Mouse (Mus musculus): ENCODE data around the gene Hyal5. TPM values are rescaled to one million over a fixed set of nuclear protein-coding genes. Genes with fewer than 3 reads are reported as not detected.

Gene Hyal5
- polyA plus RNA-seq (2016; fragmentation: Nextera tagmentation; extraction: Ambion mirVana) = not detected in 2 replicates

DNA sequence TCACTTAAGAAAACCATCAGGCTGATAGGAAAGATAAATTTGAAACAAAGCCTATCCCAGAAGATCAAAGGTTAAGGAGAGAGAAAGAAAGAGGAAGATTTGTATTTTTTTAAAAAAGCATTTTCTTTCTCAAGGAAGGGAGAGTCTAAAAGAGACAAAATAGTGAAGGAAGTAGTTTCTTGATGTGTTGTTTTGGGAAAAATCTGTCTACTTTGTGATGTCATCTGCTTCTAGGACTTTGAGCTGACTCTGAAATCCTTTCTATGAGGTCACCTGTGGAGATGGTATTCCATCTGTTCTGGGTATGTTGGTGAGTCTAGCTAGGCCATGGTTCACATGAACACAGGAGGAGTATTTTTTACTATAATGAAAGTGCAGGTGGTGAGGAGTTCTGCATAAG, at the start of gene Hyal5:
Hyal5 (plus strand) TSS at position 301 of the 400 bp plus-strand sequence.
- Histone ChIP-seq H3K4me2 (replicated peaks) (no peak within 1 kb of the TSS), H3K27ac (no peak within 1 kb of the TSS), H3K9me3 (replicated peaks) (no peaks in the 10 kb centered on the region), H3K9ac (no peak within 1 kb of the TSS), H3K27me3 (no peaks in the 10 kb centered on the region), H3K36me3 (no peaks in the 10 kb centered on the region), H3K4me3 (no peak within 1 kb of the TSS), H3K4me1 (no peaks in the 10 kb centered on the region)
- no peak for ATAC-seq (ENCODE audit: low FRiP score)

DNA sequence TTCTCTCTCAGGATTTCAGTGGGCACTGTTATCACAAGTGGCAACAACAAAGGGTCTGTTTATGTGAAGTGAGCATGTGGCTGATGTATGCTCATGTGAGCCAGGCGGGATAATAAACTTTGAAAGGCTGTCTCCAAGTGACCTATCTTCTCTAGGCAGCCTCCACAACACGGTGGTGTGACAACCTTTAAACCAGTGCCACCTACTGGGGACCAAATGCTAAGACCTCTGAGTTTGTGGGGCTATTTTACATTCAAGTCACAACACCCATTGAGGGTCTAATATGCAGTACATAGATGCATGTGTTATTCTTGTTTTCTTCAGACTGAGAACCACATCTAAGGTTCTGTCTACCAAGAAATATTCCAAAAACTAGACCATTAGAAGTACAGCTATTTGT, 35.7 kb upstream of the Hyal5 start:
- no peaks in the 10 kb centered on the region for H3K9me3 ChIP-seq (replicated peaks)
- no peak overlapping the region for H3K4me3 ChIP-seq
- H3K4me1 ChIP-seq = no peaks in the 10 kb centered on the region
- H3K9ac ChIP-seq = no peak overlapping the region
- H3K27ac ChIP-seq = no peak overlapping the region
- H3K4me2 ChIP-seq (replicated peaks) = no peak overlapping the region
- ATAC-seq (ENCODE audit: low FRiP score) = no peak
- H3K27me3 ChIP-seq = no peaks in the 10 kb centered on the region
- WGBS = 49% methylated on average over 2 of the region's 2 CpGs
- H3K36me3 ChIP-seq = no peaks in the 10 kb centered on the region

DNA sequence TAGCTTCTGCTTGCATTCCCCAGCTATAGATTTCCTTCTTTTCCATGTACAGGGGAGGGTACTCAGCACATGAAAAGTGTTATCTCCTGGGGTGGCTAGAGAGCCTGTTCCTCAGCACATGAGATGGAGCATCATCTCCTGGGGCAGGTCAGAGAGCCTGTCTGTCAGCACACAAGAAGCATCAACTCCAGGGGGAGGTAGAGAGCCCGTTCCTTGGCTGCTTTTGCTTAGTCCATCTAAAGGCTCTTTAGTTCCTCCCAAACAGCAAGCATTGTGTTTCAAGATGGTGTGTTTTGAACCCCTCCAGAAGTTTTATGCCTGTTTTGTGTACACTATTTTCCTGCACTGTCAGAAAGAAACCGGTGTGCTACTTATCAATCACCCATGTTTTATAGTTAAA, 2.5 kb downstream of the Hyal5 start:
- no peak overlapping the region for H3K27ac ChIP-seq
- no peaks in the 10 kb centered on the region for H3K9me3 ChIP-seq (replicated peaks)

DNA sequence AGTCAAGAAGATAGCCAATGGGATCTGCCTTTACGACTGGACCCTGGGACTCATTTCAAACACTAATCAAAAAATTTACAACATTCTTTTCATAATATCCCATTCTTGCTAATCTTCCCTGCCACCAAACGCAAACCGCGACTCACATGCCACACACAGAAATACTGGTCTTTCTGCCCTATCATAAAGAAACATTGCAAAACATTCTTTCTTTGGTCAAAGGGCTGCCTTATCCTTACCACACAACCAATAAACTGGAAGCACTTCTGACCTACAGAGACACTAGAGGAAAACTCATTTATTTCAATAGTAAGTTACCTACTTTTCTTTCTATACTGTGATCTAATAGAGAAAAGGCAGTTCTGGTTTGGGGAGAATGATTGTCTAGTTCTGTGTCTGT, 5.9 kb downstream of the Hyal5 start:
- H3K4me1 ChIP-seq = no peaks in the 10 kb centered on the region
- no peak overlapping the region for H3K4me3 ChIP-seq
- 98% methylated on average over 4 of the region's 4 CpGs for WGBS
- no peak overlapping the region for H3K4me2 ChIP-seq (replicated peaks)
- no peak overlapping the region for H3K27ac ChIP-seq
- no peaks in the 10 kb centered on the region for H3K27me3 ChIP-seq
- no peak overlapping the region for H3K9ac ChIP-seq
- H3K36me3 ChIP-seq = no peaks in the 10 kb centered on the region
- no peaks in the 10 kb centered on the region for H3K9me3 ChIP-seq (replicated peaks)
- ATAC-seq (ENCODE audit: low FRiP score) = no peak

More for the DNA sequence above, 2.5 kb downstream of the Hyal5 start:
- WGBS = 47% methylated on average over 2 of the region's 2 CpGs
- Histone ChIP-seq H3K4me3 (no peak overlapping the region), H3K27me3 (no peaks in the 10 kb centered on the region), H3K36me3 (no peaks in the 10 kb centered on the region), H3K4me2 (replicated peaks) (no peak overlapping the region), H3K4me1 (no peaks in the 10 kb centered on the region), H3K9ac (no peak overlapping the region)
- ATAC-seq (ENCODE audit: low FRiP score) = no peak

DNA sequence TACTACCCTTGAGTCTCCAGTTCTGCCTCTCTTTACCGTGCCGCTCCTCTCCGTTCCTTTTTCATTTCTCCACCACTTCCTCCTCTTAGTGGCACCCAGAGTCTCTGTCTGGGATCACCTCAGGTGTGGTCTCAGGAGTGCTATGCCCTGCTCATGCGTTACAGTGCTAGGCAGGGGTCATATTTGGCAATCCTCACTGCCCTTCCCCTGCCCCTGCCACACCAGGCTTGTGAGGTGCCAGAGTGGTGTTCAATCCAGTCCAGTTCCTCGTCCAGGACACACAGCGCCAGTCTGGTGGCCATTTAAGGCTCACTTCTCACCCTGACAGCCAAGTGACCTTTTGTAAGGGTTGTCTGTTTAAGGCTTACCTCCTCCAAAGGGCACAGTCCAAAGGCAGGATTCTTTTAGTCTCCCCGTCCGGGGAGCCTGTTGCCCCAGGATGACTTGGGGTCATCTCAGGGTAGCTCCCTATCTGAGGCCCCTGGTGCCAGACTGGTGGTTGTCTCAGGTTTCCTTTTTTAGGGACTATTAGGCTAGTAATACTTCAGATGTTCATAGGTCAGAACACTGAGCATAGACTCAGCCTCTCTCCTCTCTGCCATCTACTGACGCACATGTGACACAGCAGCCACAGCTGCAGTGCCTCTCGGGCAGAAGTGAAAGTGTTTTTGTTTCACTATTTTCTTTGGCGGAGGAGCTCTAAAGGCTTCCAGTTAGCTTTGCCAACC, 36.5 kb downstream of the Hyal5 start:
- H3K36me3 ChIP-seq = no peaks in the 10 kb centered on the region
- no peak overlapping the region for H3K4me3 ChIP-seq
- no peak overlapping the region for H3K27ac ChIP-seq
- H3K9ac ChIP-seq = no peak overlapping the region
- ATAC-seq (ENCODE audit: low FRiP score) = peak; percentile 67; the same call in 1 of the 2 replicates
- 76% methylated on average over 11 of the region's 11 CpGs for WGBS
- H3K4me2 ChIP-seq (replicated peaks) = peak overlapping the region; percentile 19; the same call in 1 of the 2 replicates
- no peaks in the 10 kb centered on the region for H3K4me1 ChIP-seq
- no peaks in the 10 kb centered on the region for H3K9me3 ChIP-seq (replicated peaks)
- no peaks in the 10 kb centered on the region for H3K27me3 ChIP-seq

DNA sequence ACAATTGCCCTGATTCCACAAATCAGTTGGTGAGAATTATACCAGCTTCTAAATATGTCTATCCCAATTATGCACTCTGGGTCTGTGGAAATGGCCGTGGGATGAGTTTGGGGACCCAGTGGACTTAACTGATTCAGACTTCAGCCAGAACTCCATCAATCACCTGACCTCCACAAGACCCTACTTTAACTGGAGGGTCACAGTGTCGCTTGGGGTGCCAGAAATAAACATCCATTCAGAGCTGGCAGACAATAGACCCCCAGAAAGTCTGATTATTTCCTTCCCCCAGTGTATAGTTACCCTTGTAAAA, 37.0 kb downstream of the Hyal5 start:
- no peaks in the 10 kb centered on the region for H3K9me3 ChIP-seq (replicated peaks)
- no peaks in the 10 kb centered on the region for H3K36me3 ChIP-seq
- no peaks in the 10 kb centered on the region for H3K4me1 ChIP-seq
- no peak for ATAC-seq (ENCODE audit: low FRiP score)
- no peaks in the 10 kb centered on the region for H3K27me3 ChIP-seq
- no peak overlapping the region for H3K4me3 ChIP-seq
- H3K4me2 ChIP-seq (replicated peaks) = peak overlapping the region; percentile 19; the same call in 1 of the 2 replicates
- H3K9ac ChIP-seq = no peak overlapping the region
- 38% methylated on average over 2 of the region's 2 CpGs for WGBS
- H3K27ac ChIP-seq = no peak overlapping the region

DNA sequence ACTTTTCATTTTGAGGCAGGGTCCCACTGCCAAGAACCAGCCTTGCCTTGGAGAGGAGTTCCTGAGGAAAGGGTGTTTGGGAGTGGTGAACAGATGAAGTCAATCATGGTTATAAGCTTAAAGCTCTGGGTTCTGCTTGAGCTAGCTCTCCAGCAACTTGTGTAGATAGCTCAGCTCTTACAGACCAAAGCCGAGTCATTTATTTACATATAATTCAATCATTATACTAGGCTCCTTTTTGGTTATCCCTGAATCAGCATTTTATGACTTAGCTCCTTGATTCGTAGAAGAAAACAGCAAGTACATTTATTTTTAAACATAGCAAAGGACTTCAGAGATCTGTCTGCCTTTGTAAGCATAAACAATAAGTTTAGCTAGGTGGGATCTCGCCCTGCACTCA, 47.3 kb downstream of the Hyal5 start:
- Histone ChIP-seq H3K9me3 (replicated peaks) (no peaks in the 10 kb centered on the region), H3K4me1 (no peaks in the 10 kb centered on the region), H3K9ac (no peak overlapping the region), H3K27me3 (no peaks in the 10 kb centered on the region), H3K27ac (no peak overlapping the region), H3K4me3 (no peak overlapping the region), H3K4me2 (replicated peaks) (no peak overlapping the region), H3K36me3 (no peaks in the 10 kb centered on the region)
- WGBS = 80% methylated on average over 3 of the region's 3 CpGs
- ATAC-seq (ENCODE audit: low FRiP score) = no peak

DNA sequence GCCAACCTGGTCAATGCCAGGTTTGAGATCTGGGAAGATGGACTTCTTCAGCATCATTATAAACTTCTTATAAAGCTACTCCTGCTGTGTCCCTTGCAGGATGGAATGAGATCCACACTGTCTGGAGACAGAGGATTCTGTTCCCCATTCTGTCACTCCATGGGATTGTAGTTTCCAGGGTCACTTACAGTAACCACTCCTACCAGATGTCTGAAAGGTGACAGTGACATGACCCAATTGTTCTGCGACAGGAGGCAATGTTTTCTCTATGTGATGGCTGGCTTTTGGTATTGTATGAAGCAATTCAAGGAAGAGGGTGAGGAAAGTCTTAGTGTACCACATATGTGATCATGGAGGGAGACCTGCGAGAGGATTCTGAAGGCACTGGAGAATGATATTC, 50.0 kb downstream of the Hyal5 start:
- no peak for ATAC-seq (ENCODE audit: low FRiP score)
- no peak overlapping the region for H3K4me2 ChIP-seq (replicated peaks)
- H3K4me3 ChIP-seq = no peak overlapping the region
- H3K9me3 ChIP-seq (replicated peaks) = no peaks in the 10 kb centered on the region
- no peak overlapping the region for H3K9ac ChIP-seq
- 90% methylated on average over 2 of the region's 2 CpGs for WGBS
- no peaks in the 10 kb centered on the region for H3K4me1 ChIP-seq
- H3K27me3 ChIP-seq = no peaks in the 10 kb centered on the region
- H3K27ac ChIP-seq = no peak overlapping the region
- no peaks in the 10 kb centered on the region for H3K36me3 ChIP-seq

DNA sequence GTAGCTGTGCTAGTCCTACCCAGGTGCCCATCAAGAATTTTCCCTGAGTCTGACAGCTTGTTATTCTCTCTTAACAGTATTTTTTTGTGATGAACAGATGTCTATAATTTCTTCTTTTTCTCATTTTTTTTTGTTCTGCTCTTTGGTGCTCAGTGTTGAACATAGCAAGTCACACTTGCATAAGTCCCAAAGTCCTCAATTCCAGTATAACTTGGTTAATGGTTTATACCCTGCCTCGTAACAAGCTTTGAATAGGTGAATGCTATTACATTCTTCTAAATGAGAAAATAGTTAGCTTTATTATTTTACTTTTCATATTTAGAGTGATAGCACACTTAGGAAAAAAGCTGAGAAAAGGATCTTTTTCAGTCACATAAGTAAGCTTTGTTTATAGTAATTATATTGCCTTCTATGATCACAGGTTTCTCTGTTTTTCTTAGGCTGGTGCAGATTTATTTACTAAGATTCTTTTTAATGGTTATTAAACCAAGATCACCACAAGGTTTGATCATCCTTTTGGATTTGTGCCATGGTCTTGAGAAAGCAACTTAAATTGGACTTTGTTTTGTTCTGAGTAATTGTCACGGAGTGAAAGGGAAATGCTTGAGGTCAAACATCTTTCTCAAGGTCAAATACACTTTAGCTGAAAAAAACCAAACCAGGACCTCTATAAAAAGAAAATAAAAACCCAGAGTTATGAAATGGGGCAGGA, 52.4 kb downstream of the Hyal5 start:
- no peaks in the 10 kb centered on the region for H3K4me1 ChIP-seq
- no peak for ATAC-seq (ENCODE audit: low FRiP score)
- no peak overlapping the region for H3K9ac ChIP-seq
- 74% methylated on average over 2 of the region's 2 CpGs for WGBS
- H3K27ac ChIP-seq = no peak overlapping the region
- H3K27me3 ChIP-seq = no peaks in the 10 kb centered on the region
- H3K4me2 ChIP-seq (replicated peaks) = no peak overlapping the region
- H3K36me3 ChIP-seq = no peaks in the 10 kb centered on the region
- no peaks in the 10 kb centered on the region for H3K9me3 ChIP-seq (replicated peaks)
- H3K4me3 ChIP-seq = no peak overlapping the region

DNA sequence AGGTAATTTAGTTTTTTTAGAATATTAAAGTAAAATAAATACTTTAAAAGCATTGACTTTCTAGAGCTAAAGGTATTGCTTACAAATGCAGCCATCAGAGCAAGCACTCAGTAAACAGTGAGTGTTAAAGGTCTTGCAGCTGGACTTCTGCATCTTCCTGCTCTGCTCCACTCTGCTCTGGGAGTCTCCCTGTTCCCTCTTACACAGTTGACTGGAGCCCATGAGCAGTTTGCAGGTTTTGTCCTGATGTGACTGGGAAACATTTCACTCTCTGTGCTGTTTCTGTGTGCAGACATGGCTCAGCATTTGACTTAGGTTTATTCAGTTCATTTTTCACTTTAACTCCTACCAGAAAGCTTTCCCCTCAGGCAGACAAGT, 52.9 kb downstream of the Hyal5 start:
- H3K27ac ChIP-seq = no peak overlapping the region
- no peak overlapping the region for H3K9ac ChIP-seq
- no peaks in the 10 kb centered on the region for H3K4me1 ChIP-seq
- H3K9me3 ChIP-seq (replicated peaks) = no peaks in the 10 kb centered on the region
- H3K27me3 ChIP-seq = no peaks in the 10 kb centered on the region
- H3K36me3 ChIP-seq = no peaks in the 10 kb centered on the region
- no peak for ATAC-seq (ENCODE audit: low FRiP score)
- H3K4me2 ChIP-seq (replicated peaks) = no peak overlapping the region
- H3K4me3 ChIP-seq = no peak overlapping the region

DNA sequence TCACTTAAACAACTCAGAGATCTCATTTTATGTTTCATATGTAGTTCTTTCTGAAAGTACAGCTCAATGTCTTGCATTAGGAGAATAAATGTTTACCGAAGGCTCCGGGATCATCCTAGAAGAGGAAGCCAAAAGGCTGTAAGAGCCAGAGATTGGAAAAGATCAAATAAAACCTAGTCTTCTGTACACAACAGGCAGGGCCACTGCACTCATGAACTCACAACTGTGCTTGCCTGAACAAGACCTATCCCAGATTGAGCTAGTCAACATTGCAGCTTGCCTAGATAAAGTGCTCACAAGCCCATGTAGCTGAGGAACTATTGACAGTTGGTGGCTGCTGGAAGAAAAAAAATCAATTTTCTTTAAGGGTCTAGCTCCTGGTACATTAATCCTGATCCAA, 55.8 kb downstream of the Hyal5 start:
- H3K4me2 ChIP-seq (replicated peaks) = no peak overlapping the region
- H3K27ac ChIP-seq = no peak overlapping the region
- no peaks in the 10 kb centered on the region for H3K4me1 ChIP-seq
- H3K9ac ChIP-seq = no peak overlapping the region
- no peak for ATAC-seq (ENCODE audit: low FRiP score)
- no peaks in the 10 kb centered on the region for H3K27me3 ChIP-seq
- H3K36me3 ChIP-seq = no peaks in the 10 kb centered on the region
- WGBS = 91% methylated on average over 2 of the region's 2 CpGs
- H3K4me3 ChIP-seq = no peak overlapping the region
- H3K9me3 ChIP-seq (replicated peaks) = no peaks in the 10 kb centered on the region

DNA sequence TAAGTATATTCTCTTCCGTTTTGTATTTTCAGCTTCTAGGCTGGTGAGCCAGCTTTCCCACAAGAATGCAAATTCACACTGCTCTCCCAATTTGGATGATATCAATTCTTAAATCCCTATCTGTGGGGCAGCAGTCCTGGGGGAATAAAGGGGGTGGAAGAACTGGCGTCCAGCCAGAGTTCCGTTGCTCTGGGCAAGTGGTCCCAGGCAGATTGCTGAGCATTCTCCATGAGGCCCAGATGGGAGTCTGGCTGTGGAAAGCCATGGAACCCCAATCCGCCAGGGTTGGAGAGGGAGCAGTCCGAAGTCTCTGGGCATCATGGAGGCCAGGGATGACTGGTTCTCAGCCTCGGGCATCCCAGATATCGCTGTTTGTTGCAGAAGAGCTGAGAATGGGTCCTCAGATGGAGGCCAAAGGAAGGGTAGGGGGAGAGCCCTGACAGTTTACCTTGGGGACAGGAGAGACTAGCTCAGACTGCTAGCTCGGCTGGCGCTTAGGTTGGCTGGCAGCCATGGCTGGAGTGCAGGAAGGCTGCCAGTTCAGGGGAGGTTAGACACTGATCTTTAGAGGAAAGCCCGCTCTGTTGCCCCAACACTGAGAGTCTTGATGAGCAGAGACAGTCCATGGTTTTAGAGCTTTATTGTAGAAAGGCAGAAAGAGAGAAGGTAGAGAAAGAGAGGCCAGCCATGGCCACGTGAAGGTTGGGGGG, 67.4 kb downstream of the Hyal5 start:
- H3K36me3 ChIP-seq = no peaks in the 10 kb centered on the region
- H3K9me3 ChIP-seq (replicated peaks) = no peaks in the 10 kb centered on the region
- H3K9ac ChIP-seq = no peak overlapping the region
- no peaks in the 10 kb centered on the region for H3K27me3 ChIP-seq
- WGBS = 88% methylated on average over 11 of the region's 11 CpGs
- ATAC-seq (ENCODE audit: low FRiP score) = no peak
- H3K4me2 ChIP-seq (replicated peaks) = no peak overlapping the region
- no peaks in the 10 kb centered on the region for H3K4me1 ChIP-seq
- H3K27ac ChIP-seq = no peak overlapping the region
- no peak overlapping the region for H3K4me3 ChIP-seq

All from hindbrain, embryonic 12.5 days (tissue).